Mouse (Mus musculus) hindbrain, embryonic 10.5 days (tissue): ENCODE data around the gene Hmgcll1. TPM values are rescaled to one million over a fixed set of nuclear protein-coding genes. Genes with fewer than 3 reads are reported as not detected.
A peak's percentile ranks its signal among the peaks of the same experiment; 100 is the strongest.

Experiments used
- DNase-seq: peaks from one replicate; pipeline ENCODE4 v3.0.0-alpha.2; 2017; ENCODE audit warnings: low spot score
- H3K27ac ChIP-seq: fragments of 300-500 bp; sonication (generic); 2 replicates; pipeline ENCODE4 v1.5.1; 2016; ENCODE audit warnings: mild to moderate bottlenecking, moderate library complexity
- H3K27me3 ChIP-seq: fragments of 300-500 bp; sonication (generic); 2 replicates; pipeline ENCODE4 v1.6.1; 2016; ENCODE audit warnings: mild to moderate bottlenecking; ENCODE audit not compliant: poor library complexity, insufficient read depth, severe bottlenecking
- H3K36me3 ChIP-seq: fragments of 300-500 bp; sonication (generic); 2 replicates; pipeline ENCODE4 v1.6.1; 2016; ENCODE audit warnings: mild to moderate bottlenecking, moderate library complexity
- H3K4me1 ChIP-seq: fragments of 300-500 bp; sonication (generic); replicated peaks from 2 replicates; pipeline ENCODE4 v1.6.1; 2016; ENCODE audit warnings: mild to moderate bottlenecking
- H3K4me3 ChIP-seq: fragments of 300-500 bp; sonication (generic); 2 replicates; pipeline ENCODE4 v1.5.1; 2016; ENCODE audit warnings: mild to moderate bottlenecking, moderate library complexity
- H3K9me3 ChIP-seq: fragments of 300-500 bp; sonication (generic); 2 replicates; pipeline ENCODE4 v1.6.1; 2016; ENCODE audit warnings: mild to moderate bottlenecking, moderate library complexity
- WGBS: fragments of 180-500 bp; shearing (Covaris S2); methylation state at CpG from one replicate; pipeline ENCODE4 v1.1.7; 2016; 5-methylcytosine and 5-hydroxymethylcytosine counted together
- polyA plus RNA-seq: library from polyadenylated mRNA; unstranded; fragments of >200 nt; fragmentation: Nextera tagmentation; extraction: Ambion mirVana; gene quantifications from 2 replicates; pipeline ENCODE4 v1.2.1, GENCODE M21; 2016

Hmgcll1 gene
- 5.1 and 7.5 TPM in 2 replicates for polyA plus RNA-seq

DNA sequence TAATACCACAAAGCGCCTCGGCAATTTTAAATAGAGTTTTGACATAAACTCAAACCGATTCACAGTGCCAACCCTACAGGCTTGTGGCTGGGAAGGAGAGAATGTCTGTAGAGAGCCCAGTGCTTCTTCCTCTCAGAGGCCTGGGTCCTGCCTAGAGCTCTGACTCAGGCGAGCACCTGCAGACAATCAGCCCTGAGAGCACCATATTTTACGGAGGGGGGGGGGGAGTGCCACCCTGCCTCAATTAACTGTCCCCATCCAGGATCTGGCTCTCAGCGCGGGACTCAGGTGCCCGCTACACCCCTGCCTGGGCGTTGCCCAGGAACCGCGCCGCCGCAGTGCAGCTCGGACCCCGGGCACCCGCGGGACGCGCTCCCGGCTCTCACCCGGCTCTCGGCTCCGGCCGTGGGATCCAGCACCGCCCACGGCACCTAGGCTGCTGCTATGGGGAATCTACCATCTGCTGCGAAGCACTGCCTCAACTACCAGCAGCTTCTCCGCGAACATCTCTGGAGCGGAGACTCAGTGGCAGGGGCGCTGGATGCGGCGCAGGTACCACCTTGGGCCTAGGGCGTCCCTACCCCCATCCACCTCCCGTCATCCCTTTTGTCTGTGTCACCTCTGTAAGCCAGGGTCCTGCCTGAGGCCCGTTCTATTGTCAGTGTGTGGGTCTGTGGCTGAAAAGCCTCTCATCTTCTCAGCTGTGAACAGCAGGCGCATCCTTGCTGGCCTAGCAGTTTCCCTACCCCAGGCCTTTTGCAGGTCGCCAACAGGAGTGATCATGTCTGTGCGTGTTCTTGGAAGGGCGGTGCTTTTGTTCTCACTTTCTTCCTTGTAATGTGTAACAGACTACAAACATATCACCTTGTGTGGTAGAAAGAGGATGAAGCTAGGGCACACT, at the start of gene Hmgcll1:
TSS of gene Hmgcll1 (plus strand) at position 225 of the 901 bp plus-strand sequence.
- no peaks in the 10 kb centered on the region for H3K9me3 ChIP-seq
- no peaks in the 10 kb centered on the region for H3K27me3 ChIP-seq
- H3K27ac ChIP-seq = peak within 1 kb of the TSS; percentile 91
- H3K36me3 ChIP-seq = no peaks in the 10 kb centered on the region
- WGBS = 5% methylated on average over 40 of the region's 40 CpGs
- peak within 1 kb of the TSS; percentile 66 for H3K4me3 ChIP-seq
- DNase-seq = peak; percentile 67
- peaks cover 12% of the 10 kb centered on the region for H3K4me1 ChIP-seq

DNA sequence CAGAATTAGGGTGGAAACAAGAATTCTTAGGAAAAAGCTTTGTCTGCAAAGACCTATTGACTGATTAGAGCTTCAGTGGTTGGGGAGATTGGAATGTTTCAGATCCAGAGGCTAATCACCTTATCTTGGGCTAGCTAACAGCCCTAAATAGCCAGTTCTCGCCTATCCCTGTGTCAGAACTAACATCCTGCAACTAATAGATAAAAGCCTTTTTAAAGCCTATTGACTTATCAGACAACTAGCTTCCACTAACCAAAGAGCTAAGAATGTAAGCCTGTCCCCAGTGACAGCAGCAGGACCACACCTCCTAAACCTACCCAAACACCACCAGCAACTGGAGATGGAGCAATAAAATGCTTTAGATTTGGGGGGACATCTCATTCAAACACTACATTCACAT, 34.6 kb upstream of the Hmgcll1 start:
- no peak overlapping the region for H3K27ac ChIP-seq
- 53% methylated on average over 1 of the region's 1 CpGs for WGBS

DNA sequence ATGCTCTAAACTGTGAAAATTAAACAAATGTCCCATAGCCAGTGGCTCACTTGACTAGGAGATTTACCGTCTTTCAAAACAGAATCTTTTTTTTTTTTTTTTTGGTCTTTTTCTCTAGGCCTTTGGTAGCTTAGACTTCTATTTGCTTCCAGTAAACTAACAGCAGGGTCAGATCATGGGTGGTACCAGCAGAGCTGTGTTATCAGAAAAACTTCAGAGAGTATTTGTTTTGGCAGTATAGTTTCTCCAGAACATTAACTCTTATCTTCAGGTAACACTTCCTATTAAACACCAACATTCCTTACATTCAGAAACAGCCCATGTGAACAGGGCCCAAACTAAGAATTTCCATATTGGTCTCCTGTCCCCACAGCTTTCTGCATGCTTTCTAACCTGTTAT, 33.5 kb upstream of the Hmgcll1 start:
- Histone ChIP-seq H3K4me1 (no peaks in the 10 kb centered on the region), H3K36me3 (no peaks in the 10 kb centered on the region), H3K4me3 (no peak overlapping the region), H3K27me3 (no peaks in the 10 kb centered on the region), H3K9me3 (no peaks in the 10 kb centered on the region), H3K27ac (no peak overlapping the region)
- no peak for DNase-seq
- WGBS = 79% methylated on average over 1 of the region's 1 CpGs

More for the DNA sequence above, 34.6 kb upstream of the Hmgcll1 start:
- H3K4me1 ChIP-seq = no peaks in the 10 kb centered on the region
- DNase-seq = no peak
- no peaks in the 10 kb centered on the region for H3K27me3 ChIP-seq
- no peaks in the 10 kb centered on the region for H3K36me3 ChIP-seq
- H3K4me3 ChIP-seq = no peak overlapping the region
- H3K9me3 ChIP-seq = no peaks in the 10 kb centered on the region

DNA sequence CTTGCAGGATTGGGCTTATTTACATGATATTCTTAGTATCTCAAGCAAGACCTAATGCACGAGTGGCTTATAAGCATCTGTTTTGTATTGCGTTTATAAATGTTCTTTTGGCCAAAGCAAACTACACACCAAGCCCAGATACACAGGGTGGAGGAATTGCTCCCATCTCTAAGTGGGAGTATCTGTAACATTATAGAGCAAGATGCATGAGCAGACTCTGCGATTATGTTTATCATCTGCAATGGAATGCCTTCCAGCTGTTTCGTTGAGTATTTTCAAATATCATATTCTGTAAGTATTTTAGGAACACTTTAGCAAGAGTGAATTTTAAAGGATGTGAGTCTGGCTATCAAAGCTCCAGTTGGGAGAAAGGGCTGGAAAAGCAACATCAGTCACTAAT, 25.2 kb upstream of the Hmgcll1 start:
- Histone ChIP-seq H3K4me1 (no peaks in the 10 kb centered on the region), H3K9me3 (no peaks in the 10 kb centered on the region), H3K4me3 (no peak overlapping the region), H3K27me3 (no peaks in the 10 kb centered on the region), H3K27ac (no peak overlapping the region), H3K36me3 (no peaks in the 10 kb centered on the region)
- no peak for DNase-seq
- WGBS = 92% methylated on average over 4 of the region's 4 CpGs

DNA sequence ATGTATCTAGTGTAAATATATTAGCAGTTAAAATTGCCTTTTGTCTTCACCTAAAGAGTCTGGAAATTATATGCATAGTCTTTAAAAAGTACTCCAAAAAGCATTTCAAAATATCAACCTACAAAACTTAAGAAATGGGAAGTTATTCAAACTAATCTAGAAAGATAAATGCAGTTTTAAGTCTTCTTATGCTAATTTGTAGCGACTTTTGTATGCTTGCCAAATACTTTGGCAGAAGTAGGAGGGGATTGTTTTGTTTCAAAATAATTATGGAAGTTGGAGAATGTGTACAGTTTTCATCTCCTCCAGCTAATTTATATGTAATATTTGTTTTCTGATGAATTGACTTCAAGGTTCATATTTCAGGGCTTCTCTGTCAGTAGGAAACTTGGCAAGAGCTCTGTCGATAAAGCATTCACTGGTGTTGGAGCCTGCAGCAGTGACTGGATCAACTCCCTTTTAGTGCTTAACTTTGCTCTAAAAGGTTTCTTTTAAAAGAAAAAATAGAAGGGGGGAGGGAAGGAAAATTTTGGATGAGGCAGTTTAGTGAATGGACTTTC, 15.8 kb upstream of the Hmgcll1 start:
- H3K27me3 ChIP-seq = no peaks in the 10 kb centered on the region

DNA sequence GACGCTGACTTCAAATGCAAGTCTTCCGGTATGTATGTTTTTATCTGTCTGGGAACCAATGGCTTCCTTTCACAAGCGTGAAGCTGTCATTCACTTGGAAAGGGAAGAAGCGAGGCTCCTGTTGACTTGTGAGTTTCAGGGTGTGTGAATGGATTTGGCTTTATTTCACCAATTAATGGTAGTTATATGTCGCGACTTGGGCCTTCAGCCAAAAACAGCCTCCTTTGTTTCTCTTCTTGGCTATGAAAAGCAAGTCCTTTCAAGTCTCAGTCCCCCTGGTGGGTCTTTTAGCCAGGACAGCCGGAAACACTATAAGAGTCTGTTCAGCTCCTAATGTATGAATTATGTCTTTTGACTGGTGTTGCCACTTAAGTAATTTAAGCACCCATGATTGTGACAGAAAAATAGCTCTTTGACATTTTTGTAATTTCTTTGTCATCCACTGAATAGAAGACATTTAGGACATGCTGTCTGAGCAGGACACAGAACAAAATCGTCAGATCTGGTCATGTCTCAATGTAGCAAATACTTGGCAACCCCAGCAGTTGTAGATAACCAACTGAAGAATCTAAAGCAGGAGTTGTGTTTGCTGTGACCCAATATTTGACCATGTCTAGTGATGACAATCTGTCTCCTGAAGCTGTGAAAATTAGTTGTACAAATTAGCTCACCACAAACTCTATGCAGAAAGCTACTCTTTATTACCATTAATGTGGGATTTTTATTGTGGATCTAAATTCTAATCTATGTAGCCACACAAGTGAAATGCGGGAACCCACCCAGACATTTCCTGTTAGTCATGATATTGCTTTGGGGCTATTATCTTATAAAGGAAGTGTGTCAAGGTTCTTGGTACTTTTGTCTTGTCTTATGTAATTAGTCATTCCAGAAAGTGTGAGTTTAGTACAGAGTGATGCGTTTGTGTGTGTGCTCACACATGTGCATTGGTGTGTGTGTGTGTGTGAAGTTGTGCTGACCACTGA, 13.5 kb upstream of the Hmgcll1 start:
- H3K4me3 ChIP-seq = no peak overlapping the region
- WGBS = 52% methylated on average over 10 of the region's 10 CpGs
- no peak for DNase-seq
- 0 out of 2 replicates have a peak, but pooled peaks cover 4% of the 10 kb centered on the region for H3K4me1 ChIP-seq
- no peaks in the 10 kb centered on the region for H3K27me3 ChIP-seq
- H3K36me3 ChIP-seq = no peaks in the 10 kb centered on the region
- H3K9me3 ChIP-seq = no peaks in the 10 kb centered on the region
- no peak overlapping the region for H3K27ac ChIP-seq

More for the DNA sequence above, 15.8 kb upstream of the Hmgcll1 start:
- H3K36me3 ChIP-seq = no peaks in the 10 kb centered on the region
- no peak for DNase-seq
- 84% methylated on average over 2 of the region's 2 CpGs for WGBS
- H3K27ac ChIP-seq = no peak overlapping the region
- H3K9me3 ChIP-seq = no peaks in the 10 kb centered on the region
- H3K4me1 ChIP-seq = 0 out of 2 replicates have a peak, but pooled peaks cover 4% of the 10 kb centered on the region
- no peak overlapping the region for H3K4me3 ChIP-seq

DNA sequence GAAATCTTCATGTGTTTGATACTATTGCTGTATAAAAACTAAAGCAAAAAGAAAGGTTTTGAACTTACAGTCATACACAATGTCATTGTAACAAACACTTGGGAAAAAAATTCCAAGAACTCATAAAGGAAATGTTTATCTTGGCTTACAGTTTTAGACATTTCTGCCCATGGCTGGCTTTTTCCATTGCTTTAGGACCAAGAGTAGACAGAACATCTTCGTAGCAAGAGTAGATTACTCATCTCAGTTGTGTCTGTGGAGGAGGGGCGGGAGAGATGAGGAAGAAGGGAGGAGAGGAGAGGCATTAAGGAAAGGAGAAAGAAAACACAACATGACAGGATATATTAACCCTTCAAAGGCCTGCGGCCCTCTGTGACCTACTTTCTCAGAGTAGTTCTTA, 11.6 kb upstream of the Hmgcll1 start:
- no peak for DNase-seq
- Histone ChIP-seq H3K9me3 (no peaks in the 10 kb centered on the region), H3K27me3 (no peaks in the 10 kb centered on the region), H3K27ac (no peak overlapping the region), H3K4me1 (0 out of 2 replicates have a peak, but pooled peaks cover 4% of the 10 kb centered on the region), H3K36me3 (no peaks in the 10 kb centered on the region), H3K4me3 (no peak overlapping the region)
- 70% methylated on average over 3 of the region's 3 CpGs for WGBS

DNA sequence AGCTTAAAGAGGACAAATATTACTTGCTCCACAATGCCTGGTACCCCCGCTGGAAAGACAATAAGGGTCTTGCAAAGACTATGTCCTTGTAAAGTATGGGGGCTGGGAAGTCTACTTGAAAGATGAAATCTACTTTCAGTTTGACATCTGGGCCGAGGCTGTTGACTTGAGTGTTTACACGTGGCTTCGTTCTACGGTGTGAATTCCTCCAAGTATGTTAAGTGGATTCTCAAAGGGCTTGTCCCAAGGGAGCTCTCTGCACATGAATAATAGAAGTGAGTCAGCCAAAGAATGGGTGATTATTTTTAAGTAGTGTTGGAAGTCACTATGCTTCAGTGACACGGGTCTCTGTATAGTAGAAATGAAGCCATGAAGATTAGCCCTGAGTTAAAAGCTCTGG, 11.0 kb upstream of the Hmgcll1 start:
- H3K4me3 ChIP-seq = no peak overlapping the region
- no peaks in the 10 kb centered on the region for H3K36me3 ChIP-seq
- no peaks in the 10 kb centered on the region for H3K9me3 ChIP-seq
- H3K27ac ChIP-seq = no peak overlapping the region
- 0 out of 2 replicates have a peak, but pooled peaks cover 4% of the 10 kb centered on the region for H3K4me1 ChIP-seq
- no peak for DNase-seq
- 76% methylated on average over 6 of the region's 6 CpGs for WGBS
- H3K27me3 ChIP-seq = no peaks in the 10 kb centered on the region

DNA sequence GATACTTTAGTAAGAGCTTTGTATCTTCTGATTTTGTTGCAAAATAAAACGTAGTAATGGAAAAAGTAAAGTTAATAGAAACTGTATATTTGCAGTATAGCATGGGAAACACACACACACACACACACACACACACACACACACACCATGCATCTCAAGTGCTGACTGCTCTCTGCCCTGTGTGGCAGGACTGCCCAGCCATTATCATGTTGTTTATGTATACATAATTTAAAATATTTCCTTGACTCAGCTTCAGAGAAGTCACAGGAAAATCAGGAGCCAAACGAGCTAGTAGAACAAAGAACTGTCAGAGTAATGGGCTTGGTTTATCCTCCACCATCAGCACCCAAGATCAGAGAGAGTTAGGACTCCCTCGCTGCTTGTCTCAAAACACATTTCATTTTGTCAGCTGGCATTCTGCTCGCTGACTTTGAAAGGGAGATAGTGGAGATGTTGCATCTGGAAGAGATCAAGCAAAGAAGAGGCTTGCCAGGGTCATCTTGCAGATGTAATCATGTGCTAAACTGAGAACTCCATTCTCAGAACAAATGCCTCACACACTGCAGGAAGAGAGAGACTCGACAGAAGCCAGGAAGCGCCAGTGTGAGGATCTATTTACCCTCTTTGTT, 7.2 kb upstream of the Hmgcll1 start:
- Histone ChIP-seq H3K27ac (no peak overlapping the region), H3K36me3 (no peaks in the 10 kb centered on the region), H3K9me3 (no peaks in the 10 kb centered on the region), H3K27me3 (no peaks in the 10 kb centered on the region), H3K4me1 (no peaks in the 10 kb centered on the region), H3K4me3 (no peak overlapping the region)
- no peak for DNase-seq
- 62% methylated on average over 6 of the region's 6 CpGs for WGBS

DNA sequence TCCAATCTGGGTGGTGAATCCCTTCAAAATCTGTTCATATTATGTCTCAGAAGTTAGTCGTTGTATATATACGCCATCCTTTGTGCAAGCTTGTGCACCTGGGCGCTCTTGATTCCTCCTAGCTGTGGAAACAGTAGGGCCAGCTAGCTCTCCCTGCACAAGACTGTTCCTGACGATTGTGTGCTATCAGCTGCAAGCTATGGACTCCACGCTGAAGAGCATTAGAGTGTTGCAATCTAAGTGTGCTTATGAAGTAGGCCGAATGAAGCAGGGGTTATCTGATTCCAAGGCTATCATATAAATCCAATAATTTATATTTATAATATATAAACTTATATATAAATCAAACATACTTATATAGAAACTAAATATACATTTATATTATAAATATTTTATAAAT, 866 bp upstream of the Hmgcll1 start:
- Histone ChIP-seq H3K27ac (no peak overlapping the region), H3K4me3 (no peak overlapping the region), H3K4me1 (peaks cover 12% of the 10 kb centered on the region), H3K9me3 (no peaks in the 10 kb centered on the region), H3K36me3 (no peaks in the 10 kb centered on the region), H3K27me3 (no peaks in the 10 kb centered on the region)
- WGBS = 88% methylated on average over 6 of the region's 6 CpGs
- DNase-seq = no peak

DNA sequence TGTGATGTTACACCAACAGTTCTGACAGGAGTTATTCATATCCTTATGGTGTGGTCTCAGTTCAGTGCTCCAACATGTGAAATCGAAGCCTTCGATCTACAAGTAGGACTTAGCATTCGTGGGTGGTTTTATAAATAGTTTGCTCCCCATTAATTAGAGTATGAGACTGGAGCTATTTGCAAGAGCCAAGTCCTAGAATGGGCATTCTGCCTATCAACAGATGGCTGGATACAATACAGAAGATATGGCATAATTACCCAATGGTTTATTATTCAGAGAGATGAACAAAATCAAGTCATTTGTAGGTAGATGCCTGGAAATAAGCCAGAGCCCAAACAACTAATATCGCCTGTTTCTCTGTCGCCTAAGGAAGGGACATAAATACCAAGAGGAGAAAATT, 1.3 kb downstream of the Hmgcll1 start:
- no peak for DNase-seq
- H3K36me3 ChIP-seq = no peaks in the 10 kb centered on the region
- no peak overlapping the region for H3K27ac ChIP-seq
- 94% methylated on average over 5 of the region's 5 CpGs for WGBS
- H3K4me1 ChIP-seq = peaks cover 12% of the 10 kb centered on the region
- no peak overlapping the region for H3K4me3 ChIP-seq
- no peaks in the 10 kb centered on the region for H3K9me3 ChIP-seq
- no peaks in the 10 kb centered on the region for H3K27me3 ChIP-seq

DNA sequence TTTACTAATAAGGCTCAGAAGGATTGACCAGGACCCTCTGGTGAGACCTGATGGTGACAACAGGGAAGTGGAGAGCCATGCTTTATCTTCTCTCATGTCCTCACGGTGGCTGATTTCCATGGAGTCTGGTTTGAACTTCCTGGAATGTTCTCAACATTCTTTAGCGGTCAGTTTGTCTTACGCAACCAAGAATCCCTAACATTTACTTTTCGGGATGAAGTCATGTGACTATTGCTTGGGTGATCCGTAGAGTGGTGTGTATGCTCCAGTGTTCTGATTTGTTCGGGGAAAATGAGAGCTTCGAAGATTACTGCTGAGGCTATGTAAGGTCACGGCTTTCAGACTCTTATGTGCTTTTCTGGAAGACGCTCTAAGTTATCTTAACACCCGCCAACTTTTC, 1.9 kb downstream of the Hmgcll1 start:
- Histone ChIP-seq H3K27ac (no peak overlapping the region), H3K4me3 (no peak overlapping the region), H3K9me3 (no peaks in the 10 kb centered on the region), H3K4me1 (peaks cover 12% of the 10 kb centered on the region), H3K36me3 (no peaks in the 10 kb centered on the region), H3K27me3 (no peaks in the 10 kb centered on the region)
- DNase-seq = no peak
- 93% methylated on average over 10 of the region's 10 CpGs for WGBS
